Mouse (Mus musculus) MEL (cell line): ENCODE measurements around the gene Ctsw. TPM values are rescaled to one million over a fixed set of nuclear protein-coding genes. Genes with fewer than 3 reads are reported as not detected.
A peak's percentile ranks its signal among the peaks of the same experiment; 100 is the strongest.

Experiments
- DNase-seq: peaks from one replicate; pipeline ENCODE4 v3.0.0; 2011; ENCODE audit warnings: low read depth, low spot score
- H3K27ac ChIP-seq: 2 replicates; pipeline ENCODE4 v1.5.1; 2012; ENCODE audit warnings: low read depth, mild to moderate bottlenecking, control low read depth, low read length, moderate library complexity; ENCODE audit not compliant: control insufficient read depth
- H3K27me3 ChIP-seq, 2 experiments: fragments of 150-350 bp in 1 of 2; sonication (generic) in 1 of 2; 2 replicates each; pipeline ENCODE4 v1.6.1; 2012; ENCODE audit warnings: low read length in 2 of 2, mild to moderate bottlenecking in 2 of 2, improper control_type of control experiment in 1 of 2, moderate library complexity in 1 of 2; ENCODE audit not compliant: insufficient read depth in 2 of 2, control insufficient read depth in 1 of 2
- H3K36me3 ChIP-seq, 2 experiments: 2 replicates each; pipeline ENCODE4 v1.6.1; 2012 to 2014; ENCODE audit warnings: low read length in 2 of 2, improper control_type of control experiment in 1 of 2, inconsistent platforms in 1 of 2, mild to moderate bottlenecking in 1 of 2; ENCODE audit not compliant: insufficient read depth in 2 of 2, control insufficient read depth in 1 of 2
- H3K4me1 ChIP-seq, 2 experiments: fragments of 150-350 bp in 1 of 2; sonication (generic) in 1 of 2; 2 replicates each; pipeline ENCODE4 v1.6.1; 2012; ENCODE audit warnings: low read length in 2 of 2, improper control_type of control experiment in 1 of 2, mild to moderate bottlenecking in 1 of 2; ENCODE audit not compliant: insufficient read depth in 2 of 2, control insufficient read depth in 1 of 2
- H3K4me3 ChIP-seq, 2 experiments: fragments of 150-350 bp in 1 of 2; sonication (generic) in 1 of 2; 2 replicates each; pipeline ENCODE4 v1.5.1; 2012; ENCODE audit warnings: low read depth in 2 of 2, low read length in 2 of 2, mild to moderate bottlenecking in 2 of 2, moderate library complexity in 2 of 2, control low read depth in 1 of 2, improper control_type of control experiment in 1 of 2; ENCODE audit not compliant: control insufficient read depth in 1 of 2, insufficient read depth in 1 of 2
- H3K79me2 ChIP-seq: 2 replicates; pipeline ENCODE4 v1.6.1; 2012; ENCODE audit warnings: mild to moderate bottlenecking, low read length, moderate library complexity; ENCODE audit not compliant: control insufficient read depth, poor library complexity, insufficient read depth
- H3K9ac ChIP-seq: 2 replicates; pipeline ENCODE4 v1.6.1; 2012; ENCODE audit warnings: low read depth, mild to moderate bottlenecking, control low read depth, low read length, moderate library complexity; ENCODE audit not compliant: control insufficient read depth, poor library complexity, severe bottlenecking
- H3K9me3 ChIP-seq: fragments of 150-350 bp; sonication (generic); replicated peaks from 2 replicates; pipeline ENCODE4 v1.6.1; 2012; ENCODE audit warnings: mild to moderate bottlenecking, low read length, improper control_type of control experiment, moderate library complexity; ENCODE audit not compliant: insufficient read depth
- BHLHE40 ChIP-seq: IDR thresholded peaks from 2 replicates; pipeline ENCODE4 v1.6.1; 2012; ENCODE audit warnings: low read depth, mild to moderate bottlenecking, inconsistent platforms, low read length, improper control_type of control experiment, borderline replicate concordance
- CHD2 ChIP-seq: IDR thresholded peaks from 2 replicates; pipeline ENCODE4 v1.6.1; 2011; ENCODE audit warnings: low read length, improper control_type of control experiment
- ETS1 ChIP-seq: IDR thresholded peaks from 2 replicates; pipeline ENCODE4 v1.6.1; 2012; ENCODE audit warnings: low read depth, mild to moderate bottlenecking, inconsistent platforms, low read length, improper control_type of control experiment, moderate library complexity
- MAZ ChIP-seq: IDR thresholded peaks from 2 replicates; pipeline ENCODE4 v1.6.1; 2012; ENCODE audit warnings: low read depth, mild to moderate bottlenecking, inconsistent platforms, low read length, improper control_type of control experiment
- POLR2A ChIP-seq, 2 experiments: IDR thresholded peaks; 2 replicates each; pipeline ENCODE4 v1.6.1; 2011 to 2012; ENCODE audit warnings: low read length in 2 of 2, mild to moderate bottlenecking in 2 of 2, control low read depth in 1 of 2, improper control_type of control experiment in 1 of 2, low read depth in 1 of 2, moderate library complexity in 1 of 2; ENCODE audit not compliant: control insufficient read depth in 1 of 2, insufficient read depth in 1 of 2, poor library complexity in 1 of 2
- POLR2AphosphoS5 ChIP-seq: IDR thresholded peaks from 2 replicates; pipeline ENCODE4 v1.6.1; 2012; ENCODE audit warnings: low read depth, borderline replicate concordance, mild to moderate bottlenecking, inconsistent platforms, low read length, moderate library complexity, mixed read lengths
- RAD21 ChIP-seq: IDR thresholded peaks from 2 replicates; pipeline ENCODE4 v1.6.1; 2011; ENCODE audit warnings: mild to moderate bottlenecking, low read depth, low read length, improper control_type of control experiment
- RCOR1 ChIP-seq: IDR thresholded peaks from 2 replicates; pipeline ENCODE4 v1.6.1; 2012; ENCODE audit warnings: low read depth, mild to moderate bottlenecking, inconsistent platforms, low read length, improper control_type of control experiment
- TBP ChIP-seq: IDR thresholded peaks from 2 replicates; pipeline ENCODE4 v1.8.0; 2011; ENCODE audit warnings: low read depth, low read length, improper control_type of control experiment
- TCF12 ChIP-seq: IDR thresholded peaks from 2 replicates; pipeline ENCODE4 v1.6.1; 2014; ENCODE audit warnings: low read depth, mild to moderate bottlenecking, inconsistent platforms, low read length, improper control_type of control experiment, moderate library complexity
- USF2 ChIP-seq, 2 experiments: IDR thresholded peaks; 2 replicates each; pipeline ENCODE4 v1.6.1; 2011 to 2012; ENCODE audit warnings: improper control_type of control experiment in 2 of 2, low read length in 2 of 2, borderline replicate concordance in 1 of 2, inconsistent platforms in 1 of 2, low read depth in 1 of 2, mild to moderate bottlenecking in 1 of 2; ENCODE audit not compliant: insufficient read depth in 1 of 2
- ZC3H11A ChIP-seq: IDR thresholded peaks from 2 replicates; pipeline ENCODE4 v1.6.1; 2012; ENCODE audit warnings: low read depth, mild to moderate bottlenecking, inconsistent platforms, low read length, improper control_type of control experiment
- ZMIZ1 ChIP-seq: IDR thresholded peaks from 2 replicates; pipeline ENCODE4 v1.6.1; 2012; ENCODE audit warnings: low read depth, mild to moderate bottlenecking, inconsistent platforms, low read length, improper control_type of control experiment, moderate library complexity
- ZNF384 ChIP-seq: IDR thresholded peaks from 2 replicates; pipeline ENCODE4 v1.6.1; 2012; ENCODE audit warnings: low read depth, mild to moderate bottlenecking, inconsistent platforms, low read length, improper control_type of control experiment
- polyA plus RNA-seq, 2 experiments: library from polyadenylated mRNA; stranded (reverse) in 1 of 2; unstranded in 1 of 2; fragments of >175 nt in 1 of 2; fragments of >200 nt in 1 of 2; gene quantifications; 2 replicates each; pipeline versions ENCODE4 v1.2.1 to v1.2.4; 2012; ENCODE audit warnings: low replicate concordance in 2 of 2, low read depth in 1 of 2; ENCODE audit not compliant: insufficient read length in 2 of 2, insufficient read depth in 1 of 2, missing spikeins in 1 of 2
- total RNA-seq: library from RNA; depleted of rRNA; stranded (reverse); fragments of 300-350 nt; gene quantifications from 2 replicates; pipeline ENCODE4 v1.2.3, GENCODE M21; 2012

The Ctsw gene
- total and polyA plus RNA-seq, 3 experiments: 0.15 to 0.39 TPM; not detected in 1

DNA sequence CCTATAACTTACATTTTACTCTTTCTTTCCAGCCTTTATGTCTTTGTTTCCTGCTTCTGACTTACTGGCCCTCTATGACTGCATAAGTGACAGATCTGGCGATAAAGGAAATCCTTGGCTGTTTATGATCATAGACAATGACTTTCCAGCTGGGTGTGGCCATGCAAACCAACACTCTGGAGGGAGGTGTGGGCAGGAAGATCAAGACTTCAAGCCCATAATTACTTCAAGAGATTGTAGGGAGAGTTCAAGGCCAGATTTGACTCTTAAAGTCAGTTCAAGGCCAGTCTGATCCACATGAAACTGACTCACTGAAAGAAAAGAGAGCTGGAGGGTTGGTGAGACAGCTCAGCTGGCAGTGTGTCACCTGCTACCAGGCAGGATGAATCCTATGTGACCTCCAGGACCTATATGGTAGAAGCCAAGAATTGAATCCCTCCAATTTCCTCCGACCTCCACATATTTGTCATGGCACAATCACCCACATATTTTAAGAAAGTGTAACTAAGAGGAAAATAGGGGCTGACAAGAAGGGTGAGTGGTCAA is 32.1 kb upstream of the Ctsw start:
- Histone ChIP-seq H3K4me3 (no peak overlapping the region), H3K27ac (no peak overlapping the region), H3K27me3 (no peaks in the 10 kb centered on the region), H3K9ac (no peak overlapping the region), H3K79me2 (no peaks in the 10 kb centered on the region), H3K4me1 (no peaks in the 10 kb centered on the region), H3K9me3 (no peaks in the 10 kb centered on the region), H3K36me3 (no peaks in the 10 kb centered on the region; a peak in 1 of 4 replicates)
- TF ChIP-seq POLR2A (IDR thresholded peaks at IDR 0.05; ENCODE audit: control insufficient read depth in 1 of 2, insufficient read depth in 1 of 2, low read depth in 1 of 2, low read length in 2 of 2, poor library complexity in 1 of 2): no peak
- no peak for TF ChIP-seq ZNF384
- no peak for TF ChIP-seq ZC3H11A
- no peak for TF ChIP-seq MAZ
- TF ChIP-seq RCOR1: no peak
- no peak for TF ChIP-seq POLR2AphosphoS5
- TF ChIP-seq USF2 (IDR thresholded peaks at IDR 0.05; ENCODE audit: borderline replicate concordance in 1 of 2, insufficient read depth in 1 of 2, low read depth in 1 of 2, low read length in 2 of 2): no peak
- no peak for TF ChIP-seq BHLHE40
- TF ChIP-seq TBP: no peak
- TF ChIP-seq CHD2: no peak
- no peak for TF ChIP-seq ETS1
- no peak for TF ChIP-seq ZMIZ1
- no peak for TF ChIP-seq TCF12
- no peak for DNase-seq

DNA sequence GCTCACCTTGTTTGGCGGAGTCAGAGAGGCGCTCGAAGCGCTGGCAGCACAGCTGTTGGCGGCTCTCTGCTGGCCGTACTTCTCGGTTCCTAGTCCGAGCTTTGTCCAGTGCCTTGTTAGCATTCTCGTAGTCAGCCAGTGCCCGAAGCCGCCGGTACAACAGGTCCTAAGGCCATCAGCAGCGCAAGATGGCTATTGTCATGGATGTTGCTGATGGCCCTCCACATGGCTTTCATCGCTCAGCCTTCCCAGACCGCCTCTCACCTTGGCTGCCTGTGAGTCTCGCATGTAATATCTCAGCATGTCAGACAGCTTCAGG is 27.7 kb upstream of the Ctsw start:
- H3K36me3 ChIP-seq: peaks cover 0 to 10% of the 10 kb centered on the region in 2 experiments
- no peak overlapping the region for H3K27ac ChIP-seq
- H3K9ac ChIP-seq: no peak overlapping the region
- H3K4me1 ChIP-seq: no peaks in the 10 kb centered on the region
- H3K79me2 ChIP-seq: peaks cover 22% of the 10 kb centered on the region
- H3K4me3 ChIP-seq: no peak overlapping the region
- no peak for TF ChIP-seq RAD21
- no peak for TF ChIP-seq USF2 (IDR thresholded peaks at IDR 0.05; ENCODE audit: borderline replicate concordance in 1 of 2, insufficient read depth in 1 of 2, low read depth in 1 of 2, low read length in 2 of 2)
- peak; percentile 37 for DNase-seq
- H3K27me3 ChIP-seq: no peaks in the 10 kb centered on the region
- no peaks in the 10 kb centered on the region for H3K9me3 ChIP-seq
